Mouse (Mus musculus) midbrain, embryonic 16.5 days (tissue): ENCODE data around the gene Coq9. TPM values are rescaled to one million over a fixed set of nuclear protein-coding genes. Genes with fewer than 3 reads are reported as not detected.
A peak's percentile ranks its signal among the peaks of the same experiment; 100 is the strongest.

Experiments used
- ATAC-seq: fragments of 200-750 bp; cut with Nextera tagmentation; 2 replicates; pipeline ENCODE4 v1.8.0; 2017; ENCODE audit warnings: moderate TSS enrichment
- H3K27ac ChIP-seq: fragments of 300-500 bp; sonication (generic); 2 replicates; pipeline ENCODE4 v1.5.1; 2014; ENCODE audit warnings: mild to moderate bottlenecking, low read length, mixed read lengths
- H3K27me3 ChIP-seq: fragments of 300-500 bp; sonication (generic); 2 replicates; pipeline ENCODE4 v1.6.1; 2014; ENCODE audit warnings: low read depth, low read length, mixed read lengths; ENCODE audit not compliant: control insufficient read depth, insufficient read depth
- H3K36me3 ChIP-seq: fragments of 300-500 bp; sonication (generic); 2 replicates; pipeline ENCODE4 v1.6.1; 2014; ENCODE audit warnings: mild to moderate bottlenecking, low read length, moderate library complexity, mixed read lengths; ENCODE audit not compliant: control insufficient read depth, insufficient read depth
- H3K4me1 ChIP-seq: fragments of 300-500 bp; sonication (generic); 2 replicates; pipeline ENCODE4 v1.6.1; 2014; ENCODE audit warnings: mild to moderate bottlenecking, low read length, mixed read lengths; ENCODE audit not compliant: control insufficient read depth, insufficient read depth
- H3K4me2 ChIP-seq: fragments of 300-500 bp; sonication (generic); 2 replicates; pipeline ENCODE4 v1.6.1; 2014; ENCODE audit warnings: mild to moderate bottlenecking, low read length, mixed read lengths
- H3K4me3 ChIP-seq: fragments of 300-500 bp; sonication (generic); 2 replicates; pipeline ENCODE4 v1.5.1; 2014; ENCODE audit warnings: low read depth, mild to moderate bottlenecking, low read length, moderate library complexity, mixed read lengths
- H3K9ac ChIP-seq: fragments of 300-500 bp; sonication (generic); 2 replicates; pipeline ENCODE4 v1.6.1; 2014; ENCODE audit warnings: low read depth, low read length, mixed read lengths
- H3K9me3 ChIP-seq: fragments of 300-500 bp; sonication (generic); replicated peaks from 2 replicates; pipeline ENCODE4 v1.6.1; 2014; ENCODE audit warnings: mild to moderate bottlenecking, low read length, mixed read lengths; ENCODE audit not compliant: control insufficient read depth, poor library complexity, severe bottlenecking
- WGBS: fragments of 180-500 bp; shearing (Covaris S2); extraction: QIAGEN DNeasy Blood & Tissue Kit; methylation state at CpG from one replicate; pipeline ENCODE4 v1.1.7; 2014; 5-methylcytosine and 5-hydroxymethylcytosine counted together
- polyA plus RNA-seq: library from polyadenylated mRNA; unstranded; fragments of >200 nt; fragmentation: Nextera tagmentation; extraction: Ambion mirVana; gene quantifications from 2 replicates; pipeline ENCODE4 v1.2.1, GENCODE M21; 2015

Coq9 gene
- 53.5 and 61.2 TPM in 2 replicates for polyA plus RNA-seq

DNA sequence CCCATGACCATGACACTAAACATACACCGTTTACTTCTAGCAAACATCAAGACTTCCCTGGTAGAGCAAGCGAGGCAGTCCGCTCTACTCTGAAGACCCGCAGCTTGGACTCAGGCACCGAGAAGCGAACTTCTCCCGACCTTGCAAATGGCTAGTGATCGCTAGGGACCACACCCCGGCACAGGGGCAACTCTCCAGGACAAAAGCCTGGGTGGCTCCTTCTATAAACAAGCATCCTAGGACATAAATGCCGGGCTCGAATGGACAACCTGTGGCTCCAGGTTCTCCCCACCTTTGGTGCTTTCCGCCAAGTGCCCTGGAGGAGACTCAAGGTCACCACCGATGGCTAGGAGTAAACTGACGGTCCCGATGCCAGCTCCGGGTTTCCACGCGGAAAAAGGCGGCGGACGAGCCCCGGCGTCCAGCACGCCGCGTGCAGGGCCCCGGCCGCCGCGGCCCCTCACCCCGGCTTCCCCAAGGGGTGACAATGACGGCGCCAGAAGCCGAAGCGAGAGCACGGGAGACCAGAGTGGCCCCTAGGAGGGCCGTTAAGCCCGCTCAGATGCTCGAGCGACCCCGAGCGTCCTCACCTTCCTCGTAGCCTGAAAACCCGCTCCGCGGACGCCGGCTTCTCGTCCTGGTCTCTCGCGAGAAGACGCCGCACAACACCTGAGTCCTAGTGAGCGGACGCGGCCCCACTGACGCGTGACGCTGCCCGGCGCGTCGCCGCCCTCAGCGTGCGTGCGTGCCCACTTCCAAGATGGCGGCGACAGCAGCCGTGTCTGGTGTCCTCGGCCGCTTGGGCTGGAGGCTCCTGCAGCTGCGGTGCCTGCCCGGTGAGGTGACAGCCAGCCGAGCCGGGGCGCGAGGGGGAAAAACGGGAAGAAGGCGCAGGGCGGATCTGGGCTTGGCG is at the start of gene Coq9, which contains the start of gene Ciapin1:
Coq9 (plus strand) TSS at position 660 of the 913 bp plus-strand sequence.
Ciapin1 (minus strand) TSS at position 697 of the 913 bp plus-strand sequence.
- under 1% methylated on average over 82 of the region's 82 CpGs for WGBS

DNA sequence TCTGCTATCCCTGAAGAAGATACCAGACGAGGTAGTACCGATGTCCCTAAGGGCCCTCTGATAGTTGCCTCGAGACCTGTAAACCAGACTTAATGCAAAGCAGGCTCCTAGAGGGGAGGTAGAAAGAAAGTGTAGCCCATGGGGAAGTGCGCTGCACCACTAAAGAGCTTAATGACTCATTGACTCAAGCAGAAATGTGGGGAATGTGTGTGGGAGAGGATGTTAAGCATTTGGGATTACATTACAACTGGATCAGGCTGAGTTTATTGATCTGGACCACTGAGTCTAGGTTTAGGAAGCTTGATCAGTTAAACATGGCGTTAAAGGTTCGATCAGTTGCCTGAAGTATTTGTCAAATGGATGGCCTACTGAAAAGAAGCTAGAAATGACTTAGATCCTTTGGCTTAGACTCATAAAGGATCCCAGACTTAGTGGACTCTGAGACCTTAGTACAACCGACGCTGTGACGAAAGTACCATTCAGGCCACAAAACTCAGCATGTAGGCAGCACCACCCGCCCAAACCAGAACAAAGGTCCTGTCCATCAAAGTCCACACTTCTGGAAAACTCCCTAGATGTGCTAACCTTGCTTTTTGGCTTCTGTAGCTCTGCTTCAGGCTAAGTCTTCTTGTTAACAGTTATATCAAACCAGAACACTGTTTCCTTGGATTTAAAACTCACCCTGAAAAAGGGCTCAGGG is 48.7 kb upstream of the Coq9 start:
- no peaks in the 10 kb centered on the region for H3K4me1 ChIP-seq
- H3K9ac ChIP-seq: no peak overlapping the region
- no peak overlapping the region for H3K4me3 ChIP-seq
- H3K4me2 ChIP-seq: no peak overlapping the region
- no peaks in the 10 kb centered on the region for H3K27me3 ChIP-seq
- H3K27ac ChIP-seq: no peak overlapping the region
- H3K9me3 ChIP-seq: no peaks in the 10 kb centered on the region
- WGBS: 35% methylated on average over 10 of the region's 10 CpGs
- H3K36me3 ChIP-seq: no peaks in the 10 kb centered on the region
- ATAC-seq: no peak

More for the DNA sequence above, at the start of gene Coq9, which contains the start of gene Ciapin1:
- peak within 1 kb of the TSS; percentile 95 for H3K27ac ChIP-seq
- peaks cover 12% of the 10 kb centered on the region for H3K4me1 ChIP-seq
- peak; percentile 98 for ATAC-seq
- peak within 1 kb of the TSS; percentile 97 for H3K9ac ChIP-seq
- H3K9me3 ChIP-seq: no peaks in the 10 kb centered on the region
- peak within 1 kb of the TSS; percentile 94 for H3K4me2 ChIP-seq
- no peaks in the 10 kb centered on the region for H3K27me3 ChIP-seq
- H3K36me3 ChIP-seq: no peaks in the 10 kb centered on the region
- H3K4me3 ChIP-seq: peak within 1 kb of the TSS; percentile 94

DNA sequence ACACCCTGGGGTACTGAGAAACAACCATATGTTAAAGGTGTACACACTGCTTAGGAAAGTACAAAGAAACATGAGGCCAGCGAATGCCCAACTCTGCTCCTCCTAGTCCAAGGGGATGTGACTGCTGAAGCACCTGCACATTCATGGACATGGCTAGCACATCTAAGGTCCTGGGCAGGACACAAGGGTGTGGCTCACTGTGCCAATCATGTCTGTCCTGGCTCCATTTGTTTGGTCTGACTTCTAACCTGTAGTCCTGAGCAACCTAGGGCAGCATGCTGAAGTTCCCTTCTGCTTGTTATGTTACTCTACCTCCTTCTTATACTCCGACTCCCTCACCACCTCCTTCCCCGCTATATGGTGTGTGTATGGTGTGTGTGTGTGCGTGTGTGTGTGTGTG is 43.8 kb upstream of the Coq9 start:
- WGBS: 93% methylated on average over 4 of the region's 4 CpGs
- Histone ChIP-seq H3K4me3 (no peak overlapping the region), H3K27ac (no peak overlapping the region), H3K4me1 (no peaks in the 10 kb centered on the region), H3K36me3 (no peaks in the 10 kb centered on the region), H3K27me3 (no peaks in the 10 kb centered on the region), H3K9me3 (no peaks in the 10 kb centered on the region), H3K4me2 (no peak overlapping the region), H3K9ac (no peak overlapping the region)
- no peak for ATAC-seq

DNA sequence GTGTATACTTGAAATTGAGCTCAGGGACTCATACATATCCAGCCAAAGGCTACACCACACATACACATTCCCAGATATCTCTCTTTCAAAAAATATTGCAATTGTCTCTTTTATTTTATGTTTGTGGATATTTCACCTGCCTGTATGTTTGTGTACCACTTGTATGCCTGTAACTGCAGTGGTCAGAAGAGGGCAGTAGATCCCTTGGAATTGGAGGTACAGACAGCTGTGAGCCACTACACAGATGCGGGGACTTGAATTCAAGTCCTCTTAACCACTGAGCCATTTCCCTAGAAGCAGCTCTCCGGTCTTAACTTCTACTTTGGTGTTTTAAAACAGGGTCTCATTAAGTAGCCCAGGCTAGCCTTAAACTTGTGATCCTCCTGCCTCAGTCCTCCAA is 43.3 kb upstream of the Coq9 start:
- ATAC-seq: no peak
- Histone ChIP-seq H3K4me2 (no peak overlapping the region), H3K27ac (no peak overlapping the region), H3K27me3 (no peaks in the 10 kb centered on the region), H3K9me3 (no peaks in the 10 kb centered on the region), H3K36me3 (no peaks in the 10 kb centered on the region), H3K9ac (no peak overlapping the region), H3K4me3 (no peak overlapping the region), H3K4me1 (no peaks in the 10 kb centered on the region)
- WGBS: 98% methylated on average over 2 of the region's 2 CpGs

DNA sequence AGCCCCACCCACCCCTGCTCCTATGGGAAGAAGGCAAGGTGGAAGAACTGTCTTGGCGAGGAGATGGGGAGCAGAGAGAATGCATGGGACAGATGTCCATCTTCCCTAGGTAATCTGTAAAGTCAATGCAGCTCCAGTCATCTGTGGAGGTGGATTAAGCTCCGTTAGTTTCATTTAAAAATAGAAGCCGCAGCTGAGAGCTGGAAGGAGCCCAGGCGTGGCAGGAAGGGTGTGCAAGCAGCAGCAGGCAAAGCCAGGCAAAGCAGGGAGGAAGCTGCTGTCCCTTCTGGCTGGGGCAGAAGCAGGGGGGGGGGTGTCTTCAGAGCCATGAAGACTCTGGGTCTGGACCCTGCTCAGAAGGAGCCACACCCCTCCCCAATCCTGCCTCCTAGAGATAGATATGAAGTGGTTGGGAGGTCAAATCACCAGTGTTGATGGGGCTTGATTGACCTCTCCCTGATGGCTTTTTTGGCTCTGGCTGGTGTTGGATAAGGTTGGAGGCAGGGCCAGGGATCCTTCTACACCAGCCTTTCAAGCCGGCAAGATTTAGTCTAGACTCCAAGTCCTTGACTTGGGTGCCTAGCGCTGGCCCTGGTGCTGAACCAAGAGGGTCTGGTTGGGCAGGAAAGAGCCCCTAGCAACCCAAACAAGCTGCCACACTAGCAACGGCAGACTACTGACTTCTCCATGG is 37.7 kb upstream of the Coq9 start:
- Histone ChIP-seq H3K9me3 (no peaks in the 10 kb centered on the region), H3K27ac (no peak overlapping the region), H3K4me2 (no peak overlapping the region), H3K9ac (no peak overlapping the region), H3K4me1 (no peaks in the 10 kb centered on the region), H3K27me3 (no peaks in the 10 kb centered on the region), H3K4me3 (no peak overlapping the region), H3K36me3 (no peaks in the 10 kb centered on the region)
- ATAC-seq: no peak
- WGBS: 68% methylated on average over 7 of the region's 7 CpGs

DNA sequence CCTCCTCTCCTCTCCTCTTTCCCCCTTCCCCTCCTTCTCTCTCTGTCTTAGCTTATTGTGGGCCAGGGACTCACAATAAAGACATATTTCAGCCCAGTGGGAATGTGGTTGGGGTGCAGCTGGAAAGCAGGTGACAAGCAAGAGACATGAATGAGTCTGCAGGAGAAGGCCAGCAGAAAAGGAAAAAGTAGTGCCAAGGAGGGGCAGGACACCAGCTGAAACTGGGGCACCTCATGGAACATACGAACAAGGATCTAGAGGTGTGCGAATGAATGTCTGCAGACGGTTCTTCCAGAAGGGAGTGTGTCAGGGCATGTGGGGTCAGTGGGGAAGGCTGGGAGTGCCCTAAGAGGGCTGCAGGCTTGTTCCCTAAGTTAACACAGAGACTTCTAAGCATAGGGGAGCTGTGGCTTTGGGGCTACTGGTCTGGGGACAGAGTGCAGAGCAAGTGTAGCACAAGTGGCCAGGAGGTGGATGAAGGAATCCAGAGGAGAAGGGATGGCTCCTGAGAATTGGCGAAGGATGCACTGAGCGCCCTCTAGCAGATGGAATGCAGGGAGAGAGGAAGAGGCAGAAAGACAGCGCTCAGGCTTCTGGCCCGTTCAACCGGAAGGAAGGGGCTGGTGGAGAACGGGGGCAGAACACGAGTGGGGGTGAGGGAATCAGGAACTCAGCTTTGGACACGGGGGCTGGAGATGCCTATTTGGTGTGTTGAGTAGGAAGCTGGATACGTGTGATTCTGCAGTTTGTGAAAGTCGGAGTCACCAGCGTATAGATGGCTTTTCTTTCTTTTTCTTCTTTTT is 36.6 kb upstream of the Coq9 start:
- no peaks in the 10 kb centered on the region for H3K27me3 ChIP-seq
- no peak overlapping the region for H3K4me2 ChIP-seq
- H3K27ac ChIP-seq: no peak overlapping the region
- no peaks in the 10 kb centered on the region for H3K9me3 ChIP-seq
- no peaks in the 10 kb centered on the region for H3K36me3 ChIP-seq
- WGBS: 36% methylated on average over 14 of the region's 14 CpGs
- no peak for ATAC-seq
- H3K4me3 ChIP-seq: no peak overlapping the region
- H3K9ac ChIP-seq: no peak overlapping the region
- no peaks in the 10 kb centered on the region for H3K4me1 ChIP-seq

DNA sequence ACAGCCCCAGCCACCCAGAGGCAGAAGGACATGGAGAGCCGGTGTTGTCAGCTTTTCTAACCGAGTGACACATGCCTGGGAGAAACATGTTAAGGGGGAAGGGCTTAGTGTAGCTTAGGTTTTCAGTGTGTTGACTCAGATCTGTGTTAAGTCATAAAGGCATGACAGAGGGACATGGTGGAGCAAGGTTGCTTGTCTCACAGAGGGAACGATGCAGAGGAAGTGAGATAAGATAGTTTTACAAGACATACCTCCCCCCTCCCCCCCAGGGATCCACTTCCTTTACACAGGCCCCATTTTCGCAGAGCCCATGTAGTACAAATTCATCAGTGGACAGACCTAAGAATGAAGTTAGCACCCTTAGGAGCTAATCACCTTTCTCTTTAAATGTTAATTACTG is 35.7 kb upstream of the Coq9 start:
- H3K4me3 ChIP-seq: no peak overlapping the region
- H3K9me3 ChIP-seq: no peaks in the 10 kb centered on the region
- WGBS: 85% methylated on average over 4 of the region's 4 CpGs
- no peaks in the 10 kb centered on the region for H3K4me1 ChIP-seq
- no peaks in the 10 kb centered on the region for H3K27me3 ChIP-seq
- no peak overlapping the region for H3K4me2 ChIP-seq
- H3K27ac ChIP-seq: no peak overlapping the region
- no peak for ATAC-seq
- no peak overlapping the region for H3K9ac ChIP-seq
- H3K36me3 ChIP-seq: no peaks in the 10 kb centered on the region

DNA sequence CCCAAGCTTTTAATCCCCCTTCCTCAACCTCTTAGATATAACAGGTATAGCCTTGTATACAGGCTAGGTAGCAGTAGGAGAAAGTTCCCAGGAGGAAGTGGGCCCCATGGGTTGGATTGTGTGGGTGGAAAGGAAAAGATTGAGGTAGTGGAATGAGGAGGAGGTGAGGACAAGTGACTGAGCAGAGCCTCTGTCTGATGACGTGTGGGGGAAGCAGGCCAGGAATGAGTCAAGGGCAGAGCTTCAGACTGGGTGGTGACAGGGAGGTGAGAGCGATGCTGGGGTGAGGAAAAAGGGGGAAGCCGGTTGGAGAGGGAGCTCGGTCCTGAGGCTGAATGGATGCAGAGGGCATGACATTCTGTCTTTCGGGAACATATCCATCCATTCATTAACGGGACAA is 34.6 kb upstream of the Coq9 start:
- Histone ChIP-seq H3K9me3 (no peaks in the 10 kb centered on the region), H3K4me1 (no peaks in the 10 kb centered on the region)
- WGBS: 77% methylated on average over 6 of the region's 6 CpGs

More for the DNA sequence above, 34.6 kb upstream of the Coq9 start:
- Histone ChIP-seq H3K36me3 (no peaks in the 10 kb centered on the region), H3K9ac (no peak overlapping the region), H3K27ac (no peak overlapping the region), H3K27me3 (no peaks in the 10 kb centered on the region), H3K4me3 (no peak overlapping the region), H3K4me2 (no peak overlapping the region)
- no peak for ATAC-seq
